Mouse (Mus musculus) megakaryocyte, embryonic 14.5 days (primary cell): Measurements from ENCODE around the gene Acly. TPM values are rescaled to one million over a fixed set of nuclear protein-coding genes. Genes with fewer than 3 reads are reported as not detected.

ENCODE experiments used
- H3K27me3 ChIP-seq: replicated peaks from 2 replicates; pipeline ENCODE3; 2012; ENCODE audit warnings: inconsistent platforms
- H3K36me3 ChIP-seq: replicated peaks from 2 replicates; pipeline ENCODE3; 2012; ENCODE audit warnings: low read length, inconsistent platforms, mixed read lengths
- H3K4me1 ChIP-seq: 2 replicates; pipeline ENCODE4 v1.6.1; 2012; ENCODE audit warnings: inconsistent platforms
- H3K4me3 ChIP-seq: replicated peaks from 2 replicates; pipeline ENCODE3; 2012; ENCODE audit warnings: moderate library complexity, mild to moderate bottlenecking, inconsistent platforms
- H3K9me3 ChIP-seq: 2 replicates; pipeline ENCODE4 v1.6.1; 2012; ENCODE audit warnings: inconsistent platforms
- FLI1 ChIP-seq: IDR thresholded peaks from 2 replicates; pipeline ENCODE4 v1.6.1; 2012; ENCODE audit warnings: low read length, inconsistent platforms, mixed read lengths
- GATA1 ChIP-seq: IDR thresholded peaks from 3 replicates; pipeline ENCODE4 v1.6.1; 2012; ENCODE audit warnings: mixed read lengths, low read length, inconsistent platforms, borderline replicate concordance
- polyA plus RNA-seq: library from polyadenylated mRNA; stranded (reverse); fragments of >175 nt; gene quantifications from 2 replicates; pipeline ENCODE4 v1.2.3, GENCODE M21; 2012; ENCODE audit warnings: low replicate concordance; ENCODE audit not compliant: insufficient read depth

The Acly gene
- polyA plus RNA-seq, 1 experiment = 21.1 TPM

DNA sequence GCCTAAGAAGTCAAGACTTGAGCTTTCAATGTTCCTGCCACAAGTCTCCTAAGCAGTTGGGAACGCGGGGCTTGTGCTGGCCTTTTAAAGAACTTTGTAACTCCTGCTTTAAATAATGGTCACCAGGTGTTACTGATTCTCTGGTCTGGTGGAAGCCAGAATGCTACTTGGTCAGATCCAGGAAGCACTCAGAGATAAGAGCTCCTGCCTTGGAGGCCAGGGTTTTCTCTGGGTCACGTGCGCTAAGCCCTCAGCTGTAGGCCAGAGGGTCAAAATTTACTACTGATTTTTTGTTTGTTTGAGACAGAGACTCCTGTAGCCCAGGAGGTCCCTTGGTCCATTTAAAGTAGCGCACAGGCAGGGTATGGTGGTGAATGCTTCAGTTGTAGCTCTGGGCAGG lies 95.8 kb downstream of the Acly start:
- Histone ChIP-seq H3K27me3 (no peaks in the 10 kb centered on the region), H3K36me3 (peaks cover 52% of the 10 kb centered on the region), H3K4me3 (no peak overlapping the region), H3K9me3 (no peaks in the 10 kb centered on the region), H3K4me1 (peaks cover 12% of the 10 kb centered on the region)
- TF ChIP-seq GATA1 = no peak
- no peak for TF ChIP-seq FLI1

DNA sequence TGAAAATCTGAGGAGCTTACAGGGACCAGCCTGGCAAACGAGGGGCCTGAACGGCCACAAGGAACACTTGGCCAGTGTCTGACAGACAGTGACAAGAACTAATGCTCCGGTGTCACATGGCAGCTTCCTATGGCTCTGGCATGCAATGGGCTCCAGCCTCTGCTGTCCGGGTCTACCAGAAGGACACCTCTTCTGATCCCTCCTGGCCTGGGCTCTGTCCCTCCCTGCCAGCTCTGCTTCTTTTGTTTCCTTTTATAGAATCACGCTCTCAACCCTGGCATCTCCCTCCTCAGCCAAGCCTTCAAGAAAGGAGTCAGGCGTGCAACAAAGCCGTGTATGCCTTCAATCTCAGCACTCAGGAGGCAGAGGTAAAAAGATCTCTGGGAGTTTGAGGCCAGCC lies 97.7 kb downstream of the Acly start:
- Histone ChIP-seq H3K9me3 (no peaks in the 10 kb centered on the region), H3K27me3 (no peaks in the 10 kb centered on the region), H3K4me3 (no peak overlapping the region), H3K36me3 (peaks cover 33% of the 10 kb centered on the region), H3K4me1 (peaks cover 23% of the 10 kb centered on the region)
- TF ChIP-seq FLI1 (no peak), GATA1 (no peak)

DNA sequence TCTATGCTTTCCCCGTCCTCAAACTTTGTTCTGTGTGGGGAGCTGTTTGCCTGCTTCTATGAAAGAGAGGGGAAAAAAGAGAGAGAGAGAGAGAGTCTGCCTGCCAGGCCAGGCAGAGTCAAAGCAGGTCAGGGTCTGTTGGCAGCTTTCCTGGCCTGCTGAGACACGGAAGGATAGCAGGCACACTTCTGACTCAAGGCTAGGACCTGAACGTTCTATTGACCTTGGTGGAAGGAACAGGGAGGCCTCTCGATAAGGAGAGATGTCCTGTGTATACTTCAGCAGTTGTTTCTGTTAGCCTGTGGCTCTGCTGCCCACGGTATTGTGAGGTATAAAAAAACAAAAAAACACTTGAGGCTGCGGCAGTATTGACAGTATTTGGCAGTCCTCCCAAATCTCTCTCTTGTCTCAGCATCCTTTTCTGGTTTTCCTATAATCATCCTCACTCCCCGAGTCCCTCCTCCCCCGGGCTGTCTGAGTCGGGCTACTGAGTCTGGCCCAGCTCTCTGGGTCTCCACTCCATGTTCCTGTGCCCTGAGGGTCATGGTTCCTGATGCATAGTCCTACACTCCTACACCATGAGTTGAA lies 99.1 kb downstream of the Acly start:
- Histone ChIP-seq H3K4me1 (peaks cover 23% of the 10 kb centered on the region), H3K36me3 (peaks cover 29% of the 10 kb centered on the region), H3K9me3 (no peaks in the 10 kb centered on the region), H3K4me3 (no peak overlapping the region), H3K27me3 (peaks cover 8% of the 10 kb centered on the region)
- TF ChIP-seq FLI1 (no peak), GATA1 (no peak)

DNA sequence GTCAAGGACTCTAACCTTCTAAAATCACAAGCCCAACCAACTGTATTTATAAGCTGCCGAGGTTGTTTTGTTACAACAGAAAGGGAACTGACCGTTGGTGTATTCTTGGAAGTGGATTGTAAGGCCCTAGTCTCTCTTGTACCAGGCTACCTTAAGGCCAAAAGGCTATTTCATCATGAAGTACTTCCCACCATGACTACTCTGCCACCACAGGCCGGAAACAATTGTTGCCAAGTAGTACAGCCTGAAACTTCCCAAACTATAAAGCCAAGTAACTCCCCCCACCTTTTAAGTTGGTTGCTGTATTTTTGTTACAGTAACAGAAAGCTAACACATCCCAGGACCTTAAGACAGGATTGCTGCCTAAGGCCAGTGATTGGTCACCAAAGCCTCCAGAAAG lies 101.0 kb downstream of the Acly start:
- H3K27me3 ChIP-seq = peaks cover 27% of the 10 kb centered on the region
- no peaks in the 10 kb centered on the region for H3K9me3 ChIP-seq
- peaks cover 18% of the 10 kb centered on the region for H3K4me1 ChIP-seq
- H3K36me3 ChIP-seq = peaks cover 20% of the 10 kb centered on the region
- TF ChIP-seq FLI1 (no peak), GATA1 (no peak)
- H3K4me3 ChIP-seq = no peak overlapping the region

Other genes starting within 250 kb of the Acly start
- gene Eif1, start 208.1 kb downstream of the Acly start, polyA plus RNA-seq = 123 and 768 TPM in 2 replicates
- not detected in 2 replicates for gene Gast, start 193.6 kb downstream of the Acly start, polyA plus RNA-seq
- gene Hap1, start 171.9 kb downstream of the Acly start, polyA plus RNA-seq = 0.06 TPM in 1 of 2 replicates, not detected in the other
- 6.4 and 9.4 TPM in 2 replicates for gene Jup, start 130.2 kb downstream of the Acly start, polyA plus RNA-seq
- gene P3h4, start 113.2 kb downstream of the Acly start, polyA plus RNA-seq = not detected in 2 replicates
- 0.22 TPM in 1 of 2 replicates, not detected in the other for gene Fkbp10, start 112.3 kb downstream of the Acly start, polyA plus RNA-seq
- gene Nt5c3b, start 86.2 kb downstream of the Acly start, polyA plus RNA-seq = 48.3 and 86.4 TPM in 2 replicates
- gene Klhl10, start 86.1 kb downstream of the Acly start, polyA plus RNA-seq = 0.56 TPM in 1 of 2 replicates, not detected in the other
- 1.6 TPM in 1 of 2 replicates, not detected in the other for gene Klhl11, start 55.3 kb downstream of the Acly start, polyA plus RNA-seq
- 0.29 TPM in 1 of 2 replicates, not detected in the other for gene Ttc25, start 17.6 kb upstream of the Acly start, polyA plus RNA-seq
- gene Cnp, start 46.9 kb upstream of the Acly start, polyA plus RNA-seq = 13.3 and 17.1 TPM in 2 replicates
- 62.7 and 103 TPM in 2 replicates for gene Nkiras2, start 91.2 kb upstream of the Acly start, polyA plus RNA-seq
- gene Dnajc7, start 92.2 kb upstream of the Acly start, polyA plus RNA-seq = 1.8 and 86.6 TPM in 2 replicates
- gene Zfp385c, start 164.5 kb upstream of the Acly start, polyA plus RNA-seq = 0.39 TPM in 1 of 2 replicates, not detected in the other
- gene Dhx58, start 176.3 kb upstream of the Acly start, polyA plus RNA-seq = 9.2 TPM in 1 of 2 replicates, not detected in the other
- gene Kat2a, start 184.5 kb upstream of the Acly start, polyA plus RNA-seq = 30.5 and 34.7 TPM in 2 replicates
- 0.54 TPM in 1 of 2 replicates, not detected in the other for gene Hspb9, start 185.8 kb upstream of the Acly start, polyA plus RNA-seq
- gene Rab5c, start 210.2 kb upstream of the Acly start, polyA plus RNA-seq = 502 and 744 TPM in 2 replicates
- 0.43 TPM in 1 of 2 replicates, not detected in the other for gene Kcnh4, start 231.9 kb upstream of the Acly start, polyA plus RNA-seq
- gene Hcrt, start 234.9 kb upstream of the Acly start, polyA plus RNA-seq = not detected in 2 replicates
- 2.2 and 7.2 TPM in 2 replicates for gene Ghdc, start 243.0 kb upstream of the Acly start, polyA plus RNA-seq